Mouse (Mus musculus) neural tube, embryonic 11.5 days (tissue): ENCODE results near the gene Ddx25. TPM values are rescaled to one million over a fixed set of nuclear protein-coding genes. Genes with fewer than 3 reads are reported as not detected.
A peak's percentile ranks its signal among the peaks of the same experiment; 100 is the strongest.

Experiments
- ATAC-seq: fragments of 200-750 bp; cut with Nextera tagmentation; 2 replicates; pipeline ENCODE4 v1.8.0; 2017; ENCODE audit warnings: moderate number of reproducible peaks, mild to moderate bottlenecking, moderate TSS enrichment, moderate library complexity; ENCODE audit not compliant: insufficient read depth, low FRiP score, low TSS enrichment
- DNase-seq: peaks from one replicate; pipeline ENCODE4 v3.0.0-alpha.2; 2015; ENCODE audit warnings: low spot score
- H3K27ac ChIP-seq: fragments of 300-500 bp; sonication (generic); 2 replicates; pipeline ENCODE4 v1.5.1; 2014; ENCODE audit warnings: low read depth, mild to moderate bottlenecking, low read length
- H3K27me3 ChIP-seq: fragments of 300-500 bp; sonication (generic); 2 replicates; pipeline ENCODE4 v1.6.1; 2014; ENCODE audit warnings: mild to moderate bottlenecking, low read length, mixed read lengths; ENCODE audit not compliant: control insufficient read depth, insufficient read depth
- H3K36me3 ChIP-seq: fragments of 300-500 bp; sonication (generic); 2 replicates; pipeline ENCODE4 v1.6.1; 2014; ENCODE audit warnings: mild to moderate bottlenecking, low read length, moderate library complexity, mixed read lengths; ENCODE audit not compliant: control insufficient read depth, insufficient read depth
- H3K4me1 ChIP-seq: fragments of 300-500 bp; sonication (generic); 2 replicates; pipeline ENCODE4 v1.6.1; 2014; ENCODE audit warnings: low read length, mixed read lengths; ENCODE audit not compliant: control insufficient read depth, insufficient read depth
- H3K4me2 ChIP-seq: fragments of 300-500 bp; sonication (generic); 2 replicates; pipeline ENCODE4 v1.6.1; 2014; ENCODE audit warnings: low read depth, mild to moderate bottlenecking, moderate library complexity
- H3K4me3 ChIP-seq: fragments of 300-500 bp; sonication (generic); 2 replicates; pipeline ENCODE4 v1.5.1; 2014; ENCODE audit warnings: low read depth, low read length
- H3K9ac ChIP-seq: fragments of 300-500 bp; sonication (generic); 2 replicates; pipeline ENCODE4 v1.6.1; 2014; ENCODE audit warnings: mild to moderate bottlenecking, low read length
- H3K9me3 ChIP-seq: fragments of 300-500 bp; sonication (generic); 2 replicates; pipeline ENCODE4 v1.6.1; 2016; ENCODE audit warnings: low read length; ENCODE audit not compliant: control insufficient read depth
- WGBS: fragments of 180-500 bp; shearing (Covaris S2); extraction: QIAGEN DNeasy Blood & Tissue Kit; methylation state at CpG from one replicate; pipeline ENCODE4 v1.1.7; 2014; 5-methylcytosine and 5-hydroxymethylcytosine counted together
- polyA plus RNA-seq: library from polyadenylated mRNA; unstranded; fragments of >200 nt; fragmentation: Nextera tagmentation; extraction: Ambion mirVana; gene quantifications from 2 replicates; pipeline ENCODE4 v1.2.1, GENCODE M21; 2014

Ddx25 gene
- polyA plus RNA-seq, 1 experiment from 2014 or later: 11.4 TPM

- no peak overlapping the region for H3K27ac ChIP-seq
- H3K4me1 ChIP-seq: no peaks in the 10 kb centered on the region
- H3K4me3 ChIP-seq: no peak overlapping the region
- H3K36me3 ChIP-seq: peaks cover 4% of the 10 kb centered on the region; the same call in 1 of the 2 replicates
- no peak overlapping the region for H3K4me2 ChIP-seq
- no peaks in the 10 kb centered on the region for H3K27me3 ChIP-seq
- ATAC-seq (no peak), DNase-seq (no peak)
- no peaks in the 10 kb centered on the region for H3K9me3 ChIP-seq
- WGBS: 96% methylated on average over 5 of the region's 5 CpGs
- H3K9ac ChIP-seq: no peak overlapping the region
Measured at GRCm38 (mm10) chr9:35564536-35565240, 6.4 kb upstream of the Ddx25 start.

GRCm38 (mm10) chr9:35561583-35561982, 3.3 kb upstream of the Ddx25 start:
- 92% methylated on average over 6 of the region's 6 CpGs for WGBS
- Histone ChIP-seq H3K4me1 (no peaks in the 10 kb centered on the region), H3K9ac (no peak overlapping the region), H3K9me3 (no peaks in the 10 kb centered on the region), H3K4me3 (no peak overlapping the region), H3K27me3 (no peaks in the 10 kb centered on the region), H3K36me3 (peaks cover 3% of the 10 kb centered on the region; the same call in 1 of the 2 replicates), H3K4me2 (no peak overlapping the region), H3K27ac (no peak overlapping the region)
- ATAC-seq (no peak), DNase-seq (no peak)

GRCm38 (mm10) chr9:35561076-35561475, 2.7 kb upstream of the Ddx25 start:
- DNase-seq: no peak

GRCm38 (mm10) chr9:35559009-35559890, 922 bp upstream of the Ddx25 start:
- peak; percentile 93 for DNase-seq
- no peaks in the 10 kb centered on the region for H3K36me3 ChIP-seq
- WGBS: 3% methylated on average over 31 of the region's 31 CpGs
- no peaks in the 10 kb centered on the region for H3K9me3 ChIP-seq
- H3K4me1 ChIP-seq: no peaks in the 10 kb centered on the region
- H3K4me3 ChIP-seq: peak overlapping the region; percentile 73
- peak; percentile 88 for ATAC-seq
- peak overlapping the region; percentile 70 for H3K9ac ChIP-seq
- H3K27ac ChIP-seq: no peak overlapping the region
- H3K27me3 ChIP-seq: no peaks in the 10 kb centered on the region
- H3K4me2 ChIP-seq: peak overlapping the region; percentile 90

More at GRCm38 (mm10) chr9:35561076-35561475, 2.7 kb upstream of the Ddx25 start:
- no peak for ATAC-seq
- Histone ChIP-seq H3K4me3 (no peak overlapping the region), H3K27me3 (no peaks in the 10 kb centered on the region), H3K4me2 (no peak overlapping the region), H3K9me3 (no peaks in the 10 kb centered on the region), H3K4me1 (no peaks in the 10 kb centered on the region), H3K36me3 (no peaks in the 10 kb centered on the region; the same call in 1 of the 2 replicates), H3K9ac (no peak overlapping the region), H3K27ac (no peak overlapping the region)
- WGBS: 94% methylated on average over 11 of the region's 11 CpGs

GRCm38 (mm10) chr9:35556494-35557102, 1.7 kb downstream of the Ddx25 start:
- no peak overlapping the region for H3K4me2 ChIP-seq
- 88% methylated on average over 12 of the region's 12 CpGs for WGBS
- no peak overlapping the region for H3K9ac ChIP-seq
- H3K27me3 ChIP-seq: no peaks in the 10 kb centered on the region
- no peak overlapping the region for H3K4me3 ChIP-seq
- no peaks in the 10 kb centered on the region for H3K36me3 ChIP-seq
- H3K27ac ChIP-seq: no peak overlapping the region
- DNase-seq: no peak
- no peak for ATAC-seq
- no peaks in the 10 kb centered on the region for H3K4me1 ChIP-seq
- H3K9me3 ChIP-seq: no peaks in the 10 kb centered on the region

- Histone ChIP-seq H3K9me3 (no peaks in the 10 kb centered on the region), H3K36me3 (no peaks in the 10 kb centered on the region), H3K4me2 (no peak overlapping the region), H3K27ac (no peak overlapping the region), H3K9ac (no peak overlapping the region), H3K4me3 (no peak overlapping the region), H3K4me1 (no peaks in the 10 kb centered on the region), H3K27me3 (no peaks in the 10 kb centered on the region)
- WGBS: 83% methylated on average over 9 of the region's 9 CpGs
- DNase-seq (no peak), ATAC-seq (no peak)
Measured at GRCm38 (mm10) chr9:35548455-35548854, 9.9 kb downstream of the Ddx25 start.

GRCm38 (mm10) chr9:35546745-35547144, 11.6 kb downstream of the Ddx25 start:
- WGBS: 88% methylated on average over 9 of the region's 9 CpGs
- no peak overlapping the region for H3K4me2 ChIP-seq
- no peak overlapping the region for H3K27ac ChIP-seq
- no peak for DNase-seq
- no peak overlapping the region for H3K9ac ChIP-seq
- H3K4me3 ChIP-seq: no peak overlapping the region
- no peaks in the 10 kb centered on the region for H3K9me3 ChIP-seq
- no peaks in the 10 kb centered on the region for H3K36me3 ChIP-seq
- no peaks in the 10 kb centered on the region for H3K4me1 ChIP-seq
- H3K27me3 ChIP-seq: no peaks in the 10 kb centered on the region
- no peak for ATAC-seq

- H3K27ac ChIP-seq: no peak overlapping the region
- WGBS: 74% methylated on average over 12 of the region's 12 CpGs
- H3K4me1 ChIP-seq: no peaks in the 10 kb centered on the region
- no peak overlapping the region for H3K9ac ChIP-seq
- no peaks in the 10 kb centered on the region for H3K27me3 ChIP-seq
- H3K9me3 ChIP-seq: no peaks in the 10 kb centered on the region
- no peaks in the 10 kb centered on the region for H3K36me3 ChIP-seq
- H3K4me3 ChIP-seq: no peak overlapping the region
- no peak overlapping the region for H3K4me2 ChIP-seq
- DNase-seq: no peak
- ATAC-seq: no peak
Measured at GRCm38 (mm10) chr9:35545704-35546103, 12.6 kb downstream of the Ddx25 start.
